Mouse (Mus musculus) kidney, adult 18-20 months (tissue): ENCODE data around the gene Armcx6.
"Not testable (repeated sequence)": the region's sequence is repeated elsewhere in the genome, so short reads cannot be mapped to it uniquely, and the experiment has no call there.

Source experiments
- DNase-seq: peaks from one replicate; pipeline ENCODE4 v3.0.0; 2021

Armcx6 gene

GRCm38 (mm10) chrX:134750764-134751592, at the start of gene Armcx6:
TSS of gene Armcx6 (minus strand) at chrX:134751417.
- DNase-seq, result peak; percentile 55

GRCm38 (mm10) chrX:134787728-134788127, 36.5 kb upstream of the Armcx6 start:
- DNase-seq, result no peak

GRCm38 (mm10) chrX:134763428-134764198, 12.4 kb upstream of the Armcx6 start:
- not testable (repeated sequence) for DNase-seq

GRCm38 (mm10) chrX:134757293-134757995, 6.2 kb upstream of the Armcx6 start:
- DNase-seq, result no peak

- peak; percentile 53 for DNase-seq
Observed at GRCm38 (mm10) chrX:134756434-134757292, 5.4 kb upstream of the Armcx6 start, which contains the start of gene Armcx3. TSS of gene Armcx3 (plus strand) at chrX:134756595.

- no peak for DNase-seq
Observed at GRCm38 (mm10) chrX:134752584-134752983, 1.4 kb upstream of the Armcx6 start.

GRCm38 (mm10) chrX:134751910-134752309, 693 bp upstream of the Armcx6 start:
- no peak for DNase-seq

- DNase-seq, result peak; percentile 34
Observed at GRCm38 (mm10) chrX:134746459-134746858, 4.8 kb downstream of the Armcx6 start.

- no peak for DNase-seq
Observed at GRCm38 (mm10) chrX:134741862-134742261, 9.4 kb downstream of the Armcx6 start.

- DNase-seq, result no peak
Observed at GRCm38 (mm10) chrX:134739160-134739559, 12.1 kb downstream of the Armcx6 start.

- DNase-seq, result no peak
Observed at GRCm38 (mm10) chrX:134737796-134738195, 13.4 kb downstream of the Armcx6 start.

- no peak for DNase-seq
Observed at GRCm38 (mm10) chrX:134729778-134730177, 21.4 kb downstream of the Armcx6 start.

- DNase-seq, result not testable (repeated sequence)
Observed at GRCm38 (mm10) chrX:134723762-134724161, 27.5 kb downstream of the Armcx6 start.

- DNase-seq, result peak; percentile 27
Observed at GRCm38 (mm10) chrX:134718524-134718923, 32.7 kb downstream of the Armcx6 start.

GRCm38 (mm10) chrX:134717752-134718308, 33.4 kb downstream of the Armcx6 start, which contains the start of gene Armcx1:
TSS of gene Armcx1 (plus strand) at chrX:134717963.
- DNase-seq, result peak; percentile 44

- DNase-seq, result no peak
Observed at GRCm38 (mm10) chrX:134716863-134717262, 34.4 kb downstream of the Armcx6 start.
